Mouse (Mus musculus) testis, adult 2 months (tissue): Measurements from ENCODE around the gene Syt12.
A peak's percentile ranks its signal among the peaks of the same experiment; 100 is the strongest.

Experiments
- CTCF ChIP-seq: fragments of 200-500 bp; IDR thresholded peaks from 2 replicates; pipeline ENCODE4 v1.5.1; 2012; ENCODE audit warnings: low read depth, mild to moderate bottlenecking, inconsistent platforms, low read length, moderate library complexity; ENCODE audit not compliant: control insufficient read depth, insufficient read depth, insufficient replicate concordance
- POLR2A ChIP-seq: fragments of 200-500 bp; IDR thresholded peaks from 2 replicates; pipeline ENCODE4 v1.6.1; 2012; ENCODE audit warnings: low read depth, mild to moderate bottlenecking, inconsistent platforms, low read length, moderate library complexity; ENCODE audit not compliant: control insufficient read depth

- TF ChIP-seq POLR2A (no peak), CTCF (peak; percentile 60; the same call in 1 of the 2 replicates)
Measured at GRCm38 (mm10) chr19:4468363-4468762, 8.9 kb downstream of the Syt12 start.
